Mouse (Mus musculus) cortical plate, adult 2 months (tissue): ENCODE data around the gene Irx2. TPM values are rescaled to one million over a fixed set of nuclear protein-coding genes. Genes with fewer than 3 reads are reported as not detected.

Experiments used
- H3K27ac ChIP-seq: fragments of 200-500 bp; 2 replicates; pipeline ENCODE4 v1.5.1; 2012; ENCODE audit warnings: low read length, control low read depth, inconsistent platforms; ENCODE audit not compliant: insufficient read depth
- H3K4me1 ChIP-seq: fragments of 200-500 bp; 2 replicates; pipeline ENCODE4 v1.6.1; 2011; ENCODE audit warnings: low read length; ENCODE audit not compliant: control insufficient read depth, insufficient read depth
- H3K4me3 ChIP-seq: fragments of 200-500 bp; 2 replicates; pipeline ENCODE4 v1.5.1; 2011; ENCODE audit warnings: mild to moderate bottlenecking, low read length, control low read depth; ENCODE audit not compliant: insufficient read depth
- CTCF ChIP-seq: fragments of 200-500 bp; IDR thresholded peaks from 2 replicates; pipeline ENCODE4 v1.5.1; 2011; ENCODE audit warnings: mild to moderate bottlenecking, control low read depth, low read length; ENCODE audit not compliant: insufficient read depth; ENCODE audit errors: extremely low read depth
- POLR2A ChIP-seq: fragments of 200-500 bp; IDR thresholded peaks from 2 replicates; pipeline ENCODE4 v1.6.1; 2011; ENCODE audit warnings: mild to moderate bottlenecking, low read length, control low read depth; ENCODE audit not compliant: insufficient read depth; ENCODE audit errors: extremely low read depth
- polyA plus RNA-seq: library from polyadenylated mRNA; depleted of rRNA; stranded (reverse); fragments of >200 nt; gene quantifications from 2 replicates; pipeline ENCODE4 v1.2.3, GENCODE M21; 2012; rRNA removed

Irx2 gene
- not detected in 2 replicates for polyA plus RNA-seq

DNA sequence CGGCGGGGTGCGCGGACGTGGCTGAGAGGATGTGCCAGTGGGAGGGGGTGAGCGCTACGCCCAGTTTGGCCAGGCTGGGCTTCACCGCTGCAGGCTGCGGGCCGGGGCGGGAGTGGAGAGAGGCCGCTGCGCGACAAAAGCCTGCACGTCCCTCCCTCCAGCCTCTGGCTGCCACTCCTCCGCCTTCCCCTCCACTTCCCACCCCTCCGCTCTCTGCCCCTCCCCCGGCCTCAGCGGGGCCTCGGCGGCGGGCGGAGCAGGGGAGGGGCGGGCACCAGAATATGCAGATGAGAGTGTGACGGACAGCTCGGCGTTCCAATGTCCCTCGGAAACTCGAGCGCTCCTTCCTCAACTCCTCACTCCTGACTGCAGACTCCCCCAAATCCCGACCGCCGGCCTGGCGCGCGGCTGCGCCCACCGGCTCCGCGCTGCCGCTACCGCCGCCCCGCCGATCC, at the start of gene Irx2:
Gene Irx2 (plus strand): TSS at position 359 of the 455 bp plus-strand sequence.
- no peaks in the 10 kb centered on the region for H3K4me1 ChIP-seq
- TF ChIP-seq POLR2A (no peak), CTCF (no peak)
- H3K27ac ChIP-seq, result no peak within 1 kb of the TSS
- H3K4me3 ChIP-seq, result no peak within 1 kb of the TSS

DNA sequence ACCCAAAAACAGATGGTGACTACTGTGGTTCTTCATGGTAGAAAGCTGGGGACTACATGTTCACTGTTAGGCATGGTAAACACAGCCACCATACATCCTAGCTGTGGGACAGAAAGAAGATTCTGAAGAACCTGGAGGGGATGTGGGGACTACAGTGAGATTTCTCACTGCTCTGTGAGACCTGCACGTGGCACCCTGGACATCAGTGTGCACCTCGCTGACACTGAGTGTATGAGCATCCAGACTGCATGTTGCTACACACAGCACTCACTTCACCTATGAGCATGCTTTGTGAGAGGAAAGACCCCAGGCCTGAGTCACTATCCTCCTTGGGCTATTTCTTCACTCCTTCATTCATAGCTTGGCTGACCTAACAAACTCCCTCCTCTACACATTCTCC, 47.3 kb upstream of the Irx2 start:
- H3K4me3 ChIP-seq, result no peak overlapping the region
- no peak for TF ChIP-seq POLR2A
- no peak for TF ChIP-seq CTCF
- H3K4me1 ChIP-seq, result no peaks in the 10 kb centered on the region
- no peak overlapping the region for H3K27ac ChIP-seq

DNA sequence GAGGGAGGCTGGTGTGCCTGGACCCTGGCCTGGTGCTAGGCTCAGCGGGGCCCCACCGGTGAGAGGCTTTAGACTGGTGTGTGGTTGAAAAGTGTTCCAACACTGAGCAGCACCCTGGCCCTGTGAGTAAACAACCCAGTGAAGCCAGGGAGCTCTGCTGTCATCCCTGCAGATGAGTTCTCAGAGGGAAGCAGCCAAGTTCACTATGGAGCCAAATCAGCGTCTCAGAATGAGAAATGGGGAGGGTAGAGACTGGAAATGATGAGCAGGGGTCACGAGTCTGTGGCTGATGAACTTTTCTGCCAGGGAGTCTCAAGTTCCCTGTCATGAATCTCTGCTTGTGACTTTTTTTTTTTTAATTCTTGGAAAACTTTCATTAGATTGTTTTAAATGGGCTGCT, 36.1 kb upstream of the Irx2 start:
- H3K27ac ChIP-seq, result no peak overlapping the region
- H3K4me1 ChIP-seq, result no peaks in the 10 kb centered on the region
- H3K4me3 ChIP-seq, result no peak overlapping the region
- TF ChIP-seq POLR2A, result no peak
- no peak for TF ChIP-seq CTCF

DNA sequence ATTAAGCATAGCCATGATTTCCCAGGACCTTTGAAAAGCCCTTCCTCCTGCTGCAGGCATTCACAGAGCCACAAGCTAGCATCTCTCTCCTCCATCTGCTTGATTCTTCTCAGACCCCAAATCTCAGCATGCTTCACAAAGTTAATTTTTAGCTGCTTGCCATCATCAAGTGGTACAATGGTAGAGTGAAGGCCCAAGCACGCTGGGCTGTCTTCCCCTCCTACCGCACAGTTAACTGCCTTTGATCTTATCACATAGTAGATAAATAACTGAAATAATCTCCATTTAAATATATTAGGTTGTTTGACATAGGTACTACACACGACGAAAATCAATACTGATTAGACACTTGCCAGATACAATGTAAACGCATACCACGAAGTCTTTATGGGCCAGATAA, 35.3 kb upstream of the Irx2 start:
- Histone ChIP-seq H3K4me1 (no peaks in the 10 kb centered on the region), H3K27ac (no peak overlapping the region), H3K4me3 (no peak overlapping the region)
- TF ChIP-seq POLR2A (no peak), CTCF (no peak)

DNA sequence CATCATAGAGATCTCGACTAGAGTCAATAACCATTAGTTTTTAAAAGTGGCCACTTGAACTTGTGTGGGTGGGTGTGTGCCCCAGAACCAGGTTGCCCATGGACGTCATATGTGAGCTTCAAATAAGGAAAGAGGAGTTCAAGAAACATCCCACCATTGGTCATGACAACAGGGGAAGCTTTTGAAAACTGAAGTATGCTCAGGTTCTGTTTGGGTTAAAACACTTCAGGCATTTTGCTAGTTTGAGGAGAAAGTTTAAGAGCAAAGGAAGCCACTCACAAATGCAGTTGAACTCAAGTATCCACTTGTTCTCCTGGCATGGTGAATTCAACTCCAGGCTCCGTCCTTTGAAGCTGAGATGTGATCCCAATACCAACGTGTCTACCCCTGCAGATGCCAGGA, 34.9 kb upstream of the Irx2 start:
- no peak overlapping the region for H3K4me3 ChIP-seq
- no peak for TF ChIP-seq CTCF
- no peaks in the 10 kb centered on the region for H3K4me1 ChIP-seq
- H3K27ac ChIP-seq, result no peak overlapping the region

DNA sequence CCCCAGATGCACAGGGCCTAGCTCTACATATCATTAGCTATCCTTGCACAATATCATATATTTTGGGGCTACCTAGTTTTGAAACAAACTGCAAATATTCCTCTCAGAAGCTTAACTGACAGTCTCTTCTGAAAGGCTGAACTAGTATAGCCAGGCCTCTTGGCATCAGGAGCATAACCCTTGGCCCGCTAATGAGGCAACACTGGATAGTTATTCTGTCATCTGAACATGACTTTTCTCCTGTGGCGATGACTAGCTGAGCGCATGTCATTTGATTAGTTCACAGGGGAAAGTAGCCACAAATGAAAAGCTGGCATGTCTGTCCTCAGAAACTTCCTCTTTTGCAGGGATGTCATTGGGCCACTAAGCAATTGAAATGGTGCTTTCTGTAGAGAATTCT, 29.4 kb upstream of the Irx2 start:
- TF ChIP-seq CTCF, result no peak
- TF ChIP-seq POLR2A, result no peak
- H3K27ac ChIP-seq, result no peak overlapping the region
- no peak overlapping the region for H3K4me3 ChIP-seq
- no peaks in the 10 kb centered on the region for H3K4me1 ChIP-seq

DNA sequence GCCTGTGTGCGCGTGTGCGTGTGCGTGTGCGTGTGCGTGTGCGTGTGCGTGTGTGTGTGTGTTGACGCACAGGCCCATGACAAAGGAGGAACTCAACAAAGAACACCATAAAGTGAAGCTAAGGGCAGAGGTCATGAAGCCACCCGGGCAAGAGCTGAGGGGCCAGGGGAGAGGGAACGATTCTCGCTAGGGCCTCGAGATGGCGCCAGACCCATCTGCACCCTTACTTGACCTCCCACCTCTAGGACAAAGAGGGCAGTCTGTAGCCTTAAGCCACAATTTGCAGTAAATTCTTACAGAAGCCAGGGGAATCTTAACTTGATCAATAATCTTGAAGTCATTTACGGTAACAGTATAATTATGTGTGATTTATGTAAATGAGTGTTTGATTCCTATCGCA, 19.9 kb upstream of the Irx2 start:
- no peak for TF ChIP-seq POLR2A
- no peak for TF ChIP-seq CTCF
- Histone ChIP-seq H3K4me3 (no peak overlapping the region), H3K4me1 (no peaks in the 10 kb centered on the region), H3K27ac (no peak overlapping the region)

DNA sequence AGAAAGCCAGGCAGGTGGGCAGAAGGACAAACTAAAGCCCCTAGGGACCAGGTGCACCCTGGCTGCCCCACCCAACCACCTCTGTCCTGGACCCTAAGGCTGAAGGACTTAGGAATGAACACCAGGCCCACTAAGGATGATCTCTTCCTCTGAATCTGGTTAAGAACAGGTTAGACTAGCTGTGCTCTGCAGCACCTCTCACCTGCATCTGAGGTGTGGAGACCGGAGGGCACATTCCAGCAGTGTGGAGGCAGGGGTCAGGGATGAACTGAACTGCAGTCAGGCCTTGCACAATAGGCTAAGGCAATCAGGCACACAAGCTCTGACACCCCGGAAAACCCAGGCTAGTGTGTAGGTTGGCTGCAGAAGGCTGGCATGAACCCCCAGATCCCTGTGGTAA, 18.3 kb upstream of the Irx2 start:
- Histone ChIP-seq H3K4me1 (no peaks in the 10 kb centered on the region), H3K4me3 (no peak overlapping the region), H3K27ac (no peak overlapping the region)
- no peak for TF ChIP-seq POLR2A
- TF ChIP-seq CTCF, result no peak

DNA sequence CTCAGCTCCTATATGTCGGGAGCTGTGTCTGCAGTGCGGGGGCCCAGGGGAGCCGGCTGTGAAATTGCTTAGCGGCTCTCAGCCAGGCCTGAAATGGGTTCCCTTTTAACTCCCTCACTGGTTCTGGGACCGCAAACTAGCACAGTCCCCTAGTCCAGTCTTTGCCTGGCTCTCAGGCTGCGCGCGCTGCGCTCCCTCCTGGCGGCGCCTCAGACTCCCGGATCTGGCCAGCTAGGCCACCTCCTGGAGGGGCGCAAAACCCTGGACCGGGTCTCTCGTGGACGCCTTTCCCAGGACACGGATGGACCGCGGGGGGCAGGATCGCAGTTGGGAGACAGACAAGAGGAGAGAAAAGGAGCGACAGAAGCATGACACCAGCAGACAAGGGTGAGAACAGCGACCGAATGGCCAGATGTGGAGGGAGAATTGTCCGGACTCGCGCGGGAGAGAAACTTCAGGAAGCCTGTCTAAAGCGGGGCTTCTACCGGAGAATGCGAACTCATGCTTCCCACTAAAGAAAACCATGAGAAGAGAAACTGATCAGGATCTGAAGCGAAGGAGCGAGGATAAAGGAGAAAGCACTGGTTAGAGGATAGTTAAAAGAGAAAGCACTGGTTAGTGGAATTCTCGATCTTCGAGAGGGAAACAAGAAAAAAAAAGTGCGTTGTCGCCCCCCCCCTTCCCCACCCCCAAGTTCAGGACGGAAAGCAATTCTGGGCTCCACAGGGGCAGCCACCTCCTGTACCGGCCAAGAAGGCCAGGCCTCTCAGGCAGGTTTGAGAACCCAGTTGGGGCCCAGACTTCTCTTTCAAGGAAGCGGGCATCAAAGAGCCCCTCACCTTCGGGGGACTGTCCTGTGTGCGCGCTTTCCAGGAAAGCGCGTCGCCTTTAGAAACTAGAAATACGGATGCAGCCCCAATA, 4.4 kb upstream of the Irx2 start:
- no peak overlapping the region for H3K4me3 ChIP-seq
- H3K4me1 ChIP-seq, result no peaks in the 10 kb centered on the region
- no peak overlapping the region for H3K27ac ChIP-seq
- TF ChIP-seq POLR2A, result no peak
- TF ChIP-seq CTCF, result no peak

DNA sequence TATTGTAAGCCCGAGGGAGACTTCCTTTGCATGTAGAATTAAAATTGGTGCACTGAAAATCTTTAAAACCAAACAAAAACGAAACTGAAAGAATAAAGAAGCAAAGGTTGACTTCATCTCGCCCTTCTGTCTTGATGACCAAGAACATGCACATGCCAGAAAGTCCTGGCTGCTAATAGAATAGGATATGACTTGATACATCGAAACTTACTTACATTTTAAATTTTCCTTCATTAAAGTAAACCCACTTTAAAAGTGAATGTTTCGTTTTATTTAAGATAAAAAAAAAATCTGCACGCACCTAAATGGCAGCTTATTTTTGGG, 3.8 kb upstream of the Irx2 start:
- Histone ChIP-seq H3K4me3 (no peak overlapping the region), H3K27ac (no peak overlapping the region)

More for the DNA sequence above, 3.8 kb upstream of the Irx2 start:
- TF ChIP-seq POLR2A (no peak), CTCF (no peak)
- H3K4me1 ChIP-seq, result no peaks in the 10 kb centered on the region
